Mouse (Mus musculus) limb, embryonic 13.5 days (tissue): Measurements from ENCODE around the gene Scg2. TPM values are rescaled to one million over a fixed set of nuclear protein-coding genes. Genes with fewer than 3 reads are reported as not detected.
A peak's percentile ranks its signal among the peaks of the same experiment; 100 is the strongest.

Experiments
- ATAC-seq: fragments of 200-750 bp; cut with Nextera tagmentation; 2 replicates; pipeline ENCODE4 v1.8.0; 2017; ENCODE audit warnings: low read depth, moderate number of reproducible peaks, moderate TSS enrichment; ENCODE audit not compliant: low FRiP score
- H3K27ac ChIP-seq: fragments of 300-500 bp; sonication (generic); 2 replicates; pipeline ENCODE4 v1.5.1; 2015; ENCODE audit warnings: inconsistent platforms, mild to moderate bottlenecking, moderate library complexity
- H3K27me3 ChIP-seq: fragments of 300-500 bp; sonication (generic); 2 replicates; pipeline ENCODE4 v1.6.1; 2015; ENCODE audit warnings: mild to moderate bottlenecking, inconsistent platforms
- H3K36me3 ChIP-seq: fragments of 300-500 bp; sonication (generic); 2 replicates; pipeline ENCODE4 v1.6.1; 2015; ENCODE audit warnings: inconsistent platforms, mild to moderate bottlenecking, moderate library complexity
- H3K4me1 ChIP-seq: fragments of 300-500 bp; sonication (generic); 2 replicates; pipeline ENCODE4 v1.6.1; 2015; ENCODE audit warnings: inconsistent platforms
- H3K4me2 ChIP-seq: fragments of 300-500 bp; sonication (generic); replicated peaks from 2 replicates; pipeline ENCODE4 v1.6.1; 2015; ENCODE audit warnings: inconsistent platforms, mild to moderate bottlenecking, moderate library complexity
- H3K4me3 ChIP-seq: fragments of 300-500 bp; sonication (generic); 2 replicates; pipeline ENCODE4 v1.5.1; 2015; ENCODE audit warnings: moderate library complexity, mild to moderate bottlenecking, inconsistent platforms
- H3K9ac ChIP-seq: fragments of 300-500 bp; sonication (generic); 2 replicates; pipeline ENCODE4 v1.6.1; 2015; ENCODE audit warnings: mild to moderate bottlenecking, inconsistent platforms
- H3K9me3 ChIP-seq: fragments of 300-500 bp; sonication (generic); 2 replicates; pipeline ENCODE4 v1.6.1; 2016; ENCODE audit warnings: inconsistent platforms
- WGBS: fragments of 180-500 bp; shearing (Covaris S2); methylation state at CpG from one replicate; pipeline ENCODE4 v1.1.7; 2015; 5-methylcytosine and 5-hydroxymethylcytosine counted together
- polyA plus RNA-seq: library from polyadenylated mRNA; unstranded; fragments of >200 nt; fragmentation: Nextera tagmentation; extraction: Ambion mirVana; gene quantifications from 2 replicates; pipeline ENCODE4 v1.2.1, GENCODE M21; 2015

Gene Scg2
- polyA plus RNA-seq, result 0.47 and 1.0 TPM in 2 replicates

DNA sequence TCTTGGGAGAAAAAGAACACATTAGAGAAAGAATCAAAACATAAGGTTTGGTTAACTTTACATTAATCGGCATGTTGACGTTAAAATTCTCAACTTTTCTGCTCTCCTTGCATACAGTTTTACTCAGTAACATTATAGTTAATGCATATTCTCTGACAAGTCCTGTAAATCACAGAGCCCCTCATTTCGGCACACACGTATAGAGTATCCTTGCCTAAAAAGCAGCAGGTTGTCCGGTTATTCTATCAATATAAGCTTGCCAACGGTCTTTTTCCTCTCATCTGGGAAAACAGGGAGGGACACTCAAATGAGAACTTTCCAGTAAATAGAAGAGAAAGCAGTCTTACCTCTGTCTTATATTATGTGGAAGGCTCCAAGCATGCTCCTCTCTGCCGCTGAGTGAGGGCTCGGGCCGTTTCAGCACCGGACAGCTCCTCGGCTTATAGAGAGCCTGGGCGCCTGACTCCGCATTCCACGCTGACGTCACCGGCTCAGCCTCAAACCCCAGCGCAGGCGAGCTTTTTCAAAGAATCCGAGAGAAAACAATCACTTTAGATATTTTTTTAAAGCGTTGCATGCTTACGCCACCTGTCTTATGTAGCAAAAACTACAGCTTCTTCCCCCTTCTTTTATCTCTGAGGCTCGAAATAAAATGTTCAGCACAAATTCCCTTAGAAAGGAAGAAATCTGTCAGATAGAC is at the start of gene Scg2:
TSS of gene Scg2 (minus strand) at position 512 of the 700 bp plus-strand sequence.
- ATAC-seq, result peak; percentile 97
- Histone ChIP-seq H3K27ac (no peak within 1 kb of the TSS), H3K9ac (no peak within 1 kb of the TSS), H3K36me3 (no peaks in the 10 kb centered on the region), H3K4me1 (no peaks in the 10 kb centered on the region), H3K9me3 (no peaks in the 10 kb centered on the region), H3K4me3 (no peak within 1 kb of the TSS), H3K4me2 (peak within 1 kb of the TSS; percentile 19; the same call in 1 of the 2 replicates), H3K27me3 (no peaks in the 10 kb centered on the region)
- WGBS, result 14% methylated on average over 22 of the region's 22 CpGs

DNA sequence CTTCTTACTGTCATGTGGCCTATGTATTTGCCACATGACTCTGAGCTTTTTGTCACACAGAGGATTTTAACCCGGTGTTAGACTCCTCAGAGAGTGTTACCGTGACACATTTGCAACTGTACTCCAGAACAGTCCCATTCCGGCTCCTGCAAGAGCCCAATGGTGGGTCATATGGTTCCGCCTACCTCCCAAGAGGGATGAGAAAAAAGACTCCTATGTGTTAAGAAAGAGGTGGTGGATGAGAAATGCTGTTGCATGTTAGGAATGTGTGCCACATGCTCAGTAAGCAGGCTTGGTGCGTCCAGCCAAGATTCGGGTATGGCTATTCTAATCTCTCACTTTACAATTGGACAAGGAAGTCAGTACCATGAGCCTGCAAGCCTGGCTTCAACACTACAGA is 45.6 kb upstream of the Scg2 start:
- Histone ChIP-seq H3K4me1 (no peaks in the 10 kb centered on the region), H3K9me3 (no peaks in the 10 kb centered on the region), H3K4me3 (no peak overlapping the region), H3K27me3 (no peaks in the 10 kb centered on the region), H3K27ac (no peak overlapping the region), H3K9ac (no peak overlapping the region), H3K4me2 (no peak overlapping the region), H3K36me3 (no peaks in the 10 kb centered on the region)
- WGBS, result 90% methylated on average over 6 of the region's 6 CpGs
- no peak for ATAC-seq

DNA sequence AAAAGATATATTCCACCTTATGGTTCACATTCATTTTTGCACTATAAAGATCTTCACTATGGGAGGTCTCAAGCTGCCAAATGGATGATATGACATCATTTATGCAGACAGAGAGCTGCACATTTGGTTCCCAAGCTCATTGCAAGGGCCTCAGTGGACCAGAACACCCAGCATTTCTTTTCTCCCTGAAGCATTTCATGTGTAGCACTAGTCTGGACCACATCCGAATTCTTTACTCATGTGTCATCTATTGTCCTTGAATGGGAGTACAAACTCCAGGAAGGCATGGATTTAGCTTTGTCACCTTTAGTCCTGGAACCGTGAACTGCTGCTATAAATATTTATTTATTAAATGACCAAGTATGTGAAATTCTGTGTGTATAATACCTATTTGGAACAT is 30.9 kb upstream of the Scg2 start:
- no peaks in the 10 kb centered on the region for H3K27me3 ChIP-seq
- H3K4me1 ChIP-seq, result no peaks in the 10 kb centered on the region
- no peaks in the 10 kb centered on the region for H3K9me3 ChIP-seq
- no peak overlapping the region for H3K9ac ChIP-seq
- H3K4me3 ChIP-seq, result no peak overlapping the region
- no peaks in the 10 kb centered on the region for H3K36me3 ChIP-seq
- no peak for ATAC-seq
- H3K4me2 ChIP-seq, result no peak overlapping the region
- H3K27ac ChIP-seq, result no peak overlapping the region
- 82% methylated on average over 2 of the region's 2 CpGs for WGBS

DNA sequence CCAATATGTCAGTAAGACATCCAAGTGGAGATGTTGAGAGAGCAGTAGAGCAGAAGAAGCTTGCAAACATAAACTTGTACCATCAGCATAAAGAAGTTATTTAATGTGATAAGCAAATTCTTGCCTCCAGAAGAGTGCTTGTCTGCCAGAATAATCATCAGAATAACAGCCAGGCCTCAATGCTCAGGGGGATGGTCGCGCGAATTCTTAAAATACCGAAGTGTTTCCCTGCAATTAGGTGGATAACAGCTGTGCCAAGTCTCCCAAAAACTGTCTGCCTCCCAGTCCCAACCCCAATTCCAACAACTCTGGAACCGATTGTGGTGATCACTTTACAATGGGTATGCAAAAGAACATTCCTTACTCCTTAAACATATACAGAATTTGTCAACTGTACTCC is 30.0 kb upstream of the Scg2 start:
- no peak overlapping the region for H3K9ac ChIP-seq
- H3K4me3 ChIP-seq, result no peak overlapping the region
- H3K4me1 ChIP-seq, result no peaks in the 10 kb centered on the region
- H3K4me2 ChIP-seq, result no peak overlapping the region
- ATAC-seq, result no peak
- WGBS, result 74% methylated on average over 5 of the region's 5 CpGs
- no peaks in the 10 kb centered on the region for H3K36me3 ChIP-seq
- no peaks in the 10 kb centered on the region for H3K27me3 ChIP-seq
- H3K9me3 ChIP-seq, result no peaks in the 10 kb centered on the region
- no peak overlapping the region for H3K27ac ChIP-seq

DNA sequence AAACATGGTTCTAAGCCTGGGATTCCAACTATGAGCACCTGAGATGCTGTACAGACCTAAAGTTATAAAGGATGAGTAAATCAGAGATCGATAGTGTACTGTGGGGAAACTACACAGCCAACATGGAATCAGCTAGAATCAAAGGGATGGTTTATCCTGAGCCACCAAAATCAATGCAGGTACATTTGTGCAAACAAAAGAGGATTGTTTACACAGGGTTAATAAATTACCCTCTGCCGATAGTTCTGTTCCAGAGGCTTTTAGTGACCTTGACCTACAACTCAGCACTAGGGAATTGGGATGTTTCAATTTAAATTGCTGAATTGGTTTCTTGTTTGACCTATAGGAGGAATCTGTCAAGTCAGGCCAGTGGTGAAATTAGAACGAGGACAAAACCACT is 26.7 kb upstream of the Scg2 start:
- Histone ChIP-seq H3K4me3 (no peak overlapping the region), H3K27ac (no peak overlapping the region)
- 67% methylated on average over 3 of the region's 3 CpGs for WGBS

DNA sequence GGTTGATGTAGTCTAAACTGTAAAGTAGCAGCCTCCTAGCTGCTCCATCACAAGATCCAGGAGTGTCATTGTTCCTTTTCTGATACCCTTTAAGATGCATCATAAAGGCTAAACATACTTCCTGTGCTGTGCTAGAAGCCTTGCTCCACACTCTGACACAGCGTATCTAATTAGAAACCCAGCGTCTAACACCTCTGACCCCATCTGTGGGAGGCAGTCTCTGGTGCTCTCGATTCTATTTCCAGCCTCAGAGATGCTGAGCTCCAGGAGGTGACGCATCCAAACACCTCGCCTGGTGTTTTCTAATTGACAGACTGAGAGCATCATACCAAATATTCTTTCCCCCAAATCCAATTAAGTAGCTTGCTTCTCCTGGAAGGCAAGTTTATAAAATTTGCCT is 18.6 kb upstream of the Scg2 start:
- Histone ChIP-seq H3K9ac (no peak overlapping the region), H3K4me1 (no peaks in the 10 kb centered on the region), H3K36me3 (no peaks in the 10 kb centered on the region), H3K27me3 (no peaks in the 10 kb centered on the region), H3K4me2 (no peak overlapping the region), H3K9me3 (no peaks in the 10 kb centered on the region), H3K27ac (no peak overlapping the region), H3K4me3 (no peak overlapping the region)
- WGBS, result 38% methylated on average over 5 of the region's 5 CpGs
- no peak for ATAC-seq

More for the DNA sequence above, 26.7 kb upstream of the Scg2 start:
- Histone ChIP-seq H3K4me2 (no peak overlapping the region), H3K4me1 (no peaks in the 10 kb centered on the region), H3K9ac (no peak overlapping the region), H3K36me3 (no peaks in the 10 kb centered on the region), H3K27me3 (no peaks in the 10 kb centered on the region), H3K9me3 (no peaks in the 10 kb centered on the region)
- no peak for ATAC-seq

DNA sequence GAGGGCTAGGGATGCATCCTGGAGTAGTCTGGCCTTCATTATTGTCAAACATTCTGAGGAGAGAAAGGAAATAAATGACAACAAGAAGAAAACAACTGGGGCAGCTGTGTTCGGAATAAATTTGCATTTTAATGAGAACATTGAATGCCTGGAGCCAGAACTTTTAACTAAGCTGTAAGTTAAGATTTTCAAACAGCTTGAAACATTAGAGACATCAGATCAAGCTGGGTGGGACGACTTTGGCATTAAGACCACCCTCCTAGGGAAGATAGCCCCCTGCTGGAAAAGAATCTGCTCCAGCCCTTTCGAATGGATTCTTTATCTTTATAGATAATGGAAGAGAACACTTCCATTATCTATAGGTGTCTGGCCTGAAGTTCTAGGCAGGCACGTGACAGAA is 14.2 kb upstream of the Scg2 start:
- Histone ChIP-seq H3K27me3 (peaks cover 12% of the 10 kb centered on the region), H3K27ac (no peak overlapping the region), H3K4me3 (no peak overlapping the region), H3K4me2 (no peak overlapping the region), H3K36me3 (no peaks in the 10 kb centered on the region), H3K9me3 (no peaks in the 10 kb centered on the region), H3K4me1 (no peaks in the 10 kb centered on the region), H3K9ac (no peak overlapping the region)
- ATAC-seq, result no peak
- WGBS, result 36% methylated on average over 4 of the region's 4 CpGs

DNA sequence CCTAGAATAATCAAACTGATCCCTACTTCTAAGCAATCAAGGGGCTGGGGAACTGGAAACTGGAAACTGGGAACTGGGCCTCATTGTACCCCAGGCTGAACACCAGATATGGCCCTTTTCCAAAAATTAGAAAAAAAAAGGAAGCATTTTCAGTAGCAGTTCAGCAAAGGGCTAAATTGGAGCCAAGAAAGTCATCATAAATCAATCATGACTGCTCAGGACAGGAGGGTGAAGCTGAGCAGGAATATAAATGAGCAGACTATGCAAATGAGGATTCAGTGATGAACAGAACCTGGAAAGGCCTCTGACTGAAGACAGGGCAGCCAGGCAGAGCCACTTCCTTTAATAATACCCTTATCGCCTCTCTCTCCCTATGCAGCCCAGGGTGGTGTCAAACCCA is 12.4 kb upstream of the Scg2 start:
- Histone ChIP-seq H3K4me2 (no peak overlapping the region), H3K4me3 (no peak overlapping the region), H3K4me1 (no peaks in the 10 kb centered on the region), H3K27ac (no peak overlapping the region), H3K27me3 (peaks cover 15% of the 10 kb centered on the region), H3K9me3 (no peaks in the 10 kb centered on the region), H3K36me3 (no peaks in the 10 kb centered on the region), H3K9ac (no peak overlapping the region)
- ATAC-seq, result no peak
- 73% methylated on average over 1 of the region's 1 CpGs for WGBS

DNA sequence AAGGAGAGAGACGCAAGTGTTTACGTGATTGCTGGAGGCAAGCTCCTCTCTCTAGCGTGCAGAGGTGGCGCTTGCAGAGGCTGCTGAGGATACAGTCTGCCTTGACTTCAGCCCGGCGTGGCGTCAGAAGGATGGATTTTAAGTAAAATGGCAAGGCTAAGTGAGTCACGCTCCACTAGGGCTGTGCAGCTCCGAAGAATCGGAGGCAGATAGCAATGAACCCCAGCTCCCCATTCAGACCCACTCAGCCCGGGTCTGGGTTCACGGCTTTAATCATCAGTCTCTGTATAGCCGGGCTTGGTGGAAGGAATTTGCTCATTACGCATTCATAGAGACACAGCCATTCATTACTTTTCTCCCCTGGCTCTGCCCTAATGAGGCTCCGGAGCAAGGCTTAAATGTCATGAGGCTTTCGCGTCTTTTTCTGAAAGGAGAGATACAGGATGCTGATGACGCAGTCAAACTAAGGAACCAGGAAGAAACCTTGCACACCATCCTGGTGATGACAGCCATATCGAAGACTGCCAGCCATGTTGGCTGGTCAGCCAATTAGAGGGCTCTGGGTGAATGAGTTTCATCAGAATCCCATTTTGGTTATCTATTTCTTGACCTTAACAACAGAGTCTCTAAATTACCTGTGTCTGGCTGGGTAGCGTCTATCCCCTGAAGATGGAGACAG is 10.6 kb upstream of the Scg2 start:
- no peak overlapping the region for H3K9ac ChIP-seq
- H3K4me2 ChIP-seq, result peak overlapping the region; percentile 41
- H3K4me3 ChIP-seq, result no peak overlapping the region
- H3K4me1 ChIP-seq, result no peaks in the 10 kb centered on the region
- no peak for ATAC-seq
- no peaks in the 10 kb centered on the region for H3K36me3 ChIP-seq
- H3K9me3 ChIP-seq, result no peaks in the 10 kb centered on the region
- peaks cover 15% of the 10 kb centered on the region for H3K27me3 ChIP-seq
- 23% methylated on average over 20 of the region's 20 CpGs for WGBS
- no peak overlapping the region for H3K27ac ChIP-seq

DNA sequence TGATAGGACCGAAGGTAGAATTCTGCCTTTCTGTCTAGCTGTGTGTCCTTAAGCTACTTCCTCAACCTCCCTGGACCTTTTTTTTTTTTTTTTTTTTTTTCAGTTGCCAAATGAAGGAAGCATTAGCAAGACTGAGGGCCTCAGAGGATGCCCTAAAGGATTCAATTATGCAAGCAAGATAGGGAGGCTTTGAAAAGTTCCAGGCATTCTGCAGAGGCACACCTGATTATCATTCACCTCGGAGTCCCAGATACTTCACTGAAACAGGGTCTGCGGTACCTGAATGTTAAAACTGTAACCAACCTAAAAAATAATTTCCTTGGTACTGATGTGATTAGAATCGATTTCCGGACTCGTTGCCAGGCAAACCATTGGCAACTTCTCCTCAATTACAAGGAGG is 10.0 kb upstream of the Scg2 start:
- Histone ChIP-seq H3K9ac (no peak overlapping the region), H3K27me3 (peaks cover 15% of the 10 kb centered on the region), H3K27ac (no peak overlapping the region), H3K9me3 (no peaks in the 10 kb centered on the region), H3K4me3 (no peak overlapping the region), H3K4me2 (peak overlapping the region; percentile 41), H3K4me1 (no peaks in the 10 kb centered on the region), H3K36me3 (no peaks in the 10 kb centered on the region)
- WGBS, result 23% methylated on average over 6 of the region's 6 CpGs
- ATAC-seq, result no peak

DNA sequence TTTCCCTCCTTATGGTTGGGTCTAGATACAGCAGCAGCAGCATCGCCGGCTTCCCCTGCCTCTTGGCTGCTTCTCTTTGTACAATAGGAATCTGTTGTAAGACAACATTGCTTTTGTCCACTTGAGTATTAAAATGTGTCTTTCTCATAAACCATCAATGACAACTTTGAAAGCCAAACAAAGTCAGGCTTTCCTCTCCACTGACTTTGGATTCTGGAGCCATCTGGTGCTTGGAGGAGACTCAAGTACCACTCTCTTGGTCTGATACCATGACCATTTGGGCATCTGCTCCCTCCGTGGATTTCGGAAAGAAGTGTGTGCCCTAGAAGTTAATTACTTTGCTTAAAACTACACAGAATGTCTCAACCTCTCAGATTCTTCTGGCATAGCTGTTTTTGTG is 5.7 kb upstream of the Scg2 start:
- Histone ChIP-seq H3K9ac (no peak overlapping the region), H3K4me2 (no peak overlapping the region), H3K27me3 (peaks cover 9% of the 10 kb centered on the region), H3K9me3 (no peaks in the 10 kb centered on the region), H3K4me3 (no peak overlapping the region), H3K4me1 (no peaks in the 10 kb centered on the region), H3K27ac (no peak overlapping the region), H3K36me3 (no peaks in the 10 kb centered on the region)
- 82% methylated on average over 4 of the region's 4 CpGs for WGBS
- no peak for ATAC-seq

DNA sequence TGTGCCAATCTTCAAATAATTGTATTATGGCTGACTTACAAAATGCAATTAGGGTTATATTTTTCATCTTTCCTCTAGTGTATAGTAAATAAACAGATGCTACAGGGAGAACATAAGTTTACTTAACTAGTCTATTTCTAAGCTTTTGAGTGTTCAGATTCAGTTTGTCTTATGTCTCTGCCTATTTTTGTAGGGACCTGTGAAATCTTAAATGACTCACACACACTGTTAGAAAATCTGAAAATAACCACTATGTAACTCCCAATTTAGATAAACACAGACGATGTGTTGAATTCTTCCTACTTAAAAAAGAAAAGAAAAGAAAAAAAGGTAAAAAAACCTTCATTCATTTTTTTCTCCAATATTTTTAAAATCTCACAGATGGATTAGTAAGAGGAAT is 2.2 kb downstream of the Scg2 start:
- Histone ChIP-seq H3K36me3 (no peaks in the 10 kb centered on the region), H3K4me3 (no peak overlapping the region), H3K9ac (no peak overlapping the region), H3K27me3 (no peaks in the 10 kb centered on the region), H3K4me2 (no peak overlapping the region), H3K27ac (no peak overlapping the region), H3K9me3 (no peaks in the 10 kb centered on the region), H3K4me1 (no peaks in the 10 kb centered on the region)
- no peak for ATAC-seq
- WGBS, result 85% methylated on average over 1 of the region's 1 CpGs

DNA sequence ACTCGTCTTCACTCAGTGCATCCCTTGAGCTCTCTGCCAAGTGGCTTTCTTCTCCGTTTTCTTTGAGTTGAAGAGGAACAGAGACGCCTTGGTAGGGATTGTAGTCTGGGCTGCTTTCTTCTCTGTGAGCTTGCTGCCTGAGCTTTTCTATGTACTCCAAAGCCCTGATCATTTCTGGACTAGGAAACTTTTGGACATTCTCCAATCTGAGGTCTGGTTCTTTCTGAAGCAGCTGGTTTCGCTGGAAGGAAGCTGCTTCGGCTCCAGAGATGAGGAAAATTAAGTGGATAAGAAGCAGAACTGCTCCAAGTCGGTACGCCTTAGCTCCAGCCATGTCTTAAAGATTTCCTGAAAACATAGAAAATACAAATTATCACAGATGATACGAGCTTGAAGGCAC is 3.2 kb downstream of the Scg2 start:
- ATAC-seq, result no peak
- Histone ChIP-seq H3K9me3 (no peaks in the 10 kb centered on the region), H3K27me3 (no peaks in the 10 kb centered on the region), H3K36me3 (no peaks in the 10 kb centered on the region), H3K4me3 (no peak overlapping the region), H3K4me1 (no peaks in the 10 kb centered on the region), H3K9ac (no peak overlapping the region), H3K4me2 (no peak overlapping the region), H3K27ac (no peak overlapping the region)
- WGBS, result 87% methylated on average over 8 of the region's 8 CpGs
